Mouse (Mus musculus): ENCODE data around the gene Il17d. TPM values are rescaled to one million over a fixed set of nuclear protein-coding genes. Genes with fewer than 3 reads are reported as not detected.

Il17d gene
- polyA plus RNA-seq, 1 experiment from 2014 or later = 1.6 TPM

- Histone ChIP-seq H3K9me3 (replicated peaks; ENCODE audit: control insufficient read depth, low read length) (no peaks in the 10 kb centered on the region), H3K27ac (replicated peaks; ENCODE audit: low read depth, low read length) (no peak overlapping the region), H3K36me3 (replicated peaks; ENCODE audit: control insufficient read depth, insufficient read depth, low read depth, low read length) (no peaks in the 10 kb centered on the region), H3K9ac (replicated peaks; ENCODE audit: low read length) (no peak overlapping the region), H3K4me2 (ENCODE audit: low read depth, low read length) (no peak overlapping the region), H3K4me3 (ENCODE audit: low read depth, low read length) (no peak overlapping the region), H3K4me1 (ENCODE audit: control insufficient read depth, insufficient read depth, low read length) (no peaks in the 10 kb centered on the region), H3K27me3 (ENCODE audit: control insufficient read depth, insufficient read depth, low read length) (peaks cover 4% of the 10 kb centered on the region)
- DNase-seq (ENCODE audit: low spot score) (peak; percentile 40), ATAC-seq (replicated peaks; ENCODE audit: insufficient number of reproducible peaks, low FRiP score, low TSS enrichment, low read depth) (no peak)
- WGBS = 11% methylated on average over 16 of the region's 16 CpGs
These were observed 12.9 kb downstream of the Il17d start for GRCm38 (mm10) chr14:57537261-57538015.

DNA sequence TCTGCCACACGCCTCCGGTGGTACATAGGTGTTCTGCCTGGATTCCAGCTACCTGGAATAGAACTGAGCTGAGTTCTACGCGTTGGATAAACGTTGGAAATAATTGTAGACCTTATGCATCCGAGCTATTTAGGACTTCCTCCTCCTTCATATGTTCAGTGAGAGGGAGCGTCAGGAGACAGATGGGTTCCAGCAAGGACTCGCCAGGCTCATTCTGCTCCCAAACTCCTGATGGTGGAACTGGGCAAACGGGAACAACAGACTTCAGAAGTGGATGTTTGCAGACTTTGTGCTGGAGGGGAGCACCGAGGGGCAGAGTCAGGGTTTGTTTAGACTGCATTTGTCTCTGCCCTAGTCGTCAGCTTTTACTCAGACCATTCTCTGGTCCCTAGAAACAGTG is 16.1 kb downstream of the Il17d start:
- H3K27me3 ChIP-seq (ENCODE audit: control insufficient read depth, insufficient read depth, low read length) = no peaks in the 10 kb centered on the region; the same call in 1 of the 2 replicates
- H3K9ac ChIP-seq (replicated peaks; ENCODE audit: low read length) = no peak overlapping the region
- H3K4me3 ChIP-seq (ENCODE audit: low read depth, low read length) = no peak overlapping the region
- H3K4me1 ChIP-seq (ENCODE audit: control insufficient read depth, insufficient read depth, low read length) = no peaks in the 10 kb centered on the region
- no peak for ATAC-seq (replicated peaks; ENCODE audit: insufficient number of reproducible peaks, low FRiP score, low TSS enrichment, low read depth)
- 84% methylated on average over 11 of the region's 11 CpGs for WGBS
- H3K27ac ChIP-seq (replicated peaks; ENCODE audit: low read depth, low read length) = no peak overlapping the region
- H3K36me3 ChIP-seq (replicated peaks; ENCODE audit: control insufficient read depth, insufficient read depth, low read depth, low read length) = no peaks in the 10 kb centered on the region
- DNase-seq (ENCODE audit: low spot score) = no peak
- no peak overlapping the region for H3K4me2 ChIP-seq (ENCODE audit: low read depth, low read length)
- no peaks in the 10 kb centered on the region for H3K9me3 ChIP-seq (replicated peaks; ENCODE audit: control insufficient read depth, low read length)

DNA sequence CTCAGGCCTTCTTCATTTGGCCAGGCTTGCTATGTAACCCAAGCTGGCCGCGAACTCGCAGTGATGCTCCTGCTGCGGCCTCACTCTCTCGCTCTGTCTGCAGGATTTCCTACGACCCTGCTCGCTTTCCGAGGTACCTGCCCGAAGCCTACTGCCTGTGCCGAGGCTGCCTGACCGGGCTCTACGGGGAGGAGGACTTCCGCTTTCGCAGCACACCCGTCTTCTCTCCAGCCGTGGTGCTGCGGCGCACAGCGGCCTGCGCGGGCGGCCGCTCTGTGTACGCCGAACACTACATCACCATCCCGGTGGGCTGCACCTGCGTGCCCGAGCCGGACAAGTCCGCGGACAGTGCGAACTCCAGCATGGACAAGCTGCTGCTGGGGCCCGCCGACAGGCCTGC is 17.7 kb downstream of the Il17d start:
- H3K4me1 ChIP-seq (ENCODE audit: control insufficient read depth, insufficient read depth, low read length) = peaks cover 2% of the 10 kb centered on the region; the same call in 1 of the 2 replicates
- no peak overlapping the region for H3K4me2 ChIP-seq (ENCODE audit: low read depth, low read length)
- H3K36me3 ChIP-seq (replicated peaks; ENCODE audit: control insufficient read depth, insufficient read depth, low read depth, low read length) = no peaks in the 10 kb centered on the region
- H3K4me3 ChIP-seq (ENCODE audit: low read depth, low read length) = no peak overlapping the region
- WGBS = 44% methylated on average over 34 of the region's 34 CpGs
- no peak overlapping the region for H3K9ac ChIP-seq (replicated peaks; ENCODE audit: low read length)
- no peaks in the 10 kb centered on the region; the same call in 1 of the 2 replicates for H3K27me3 ChIP-seq (ENCODE audit: control insufficient read depth, insufficient read depth, low read length)
- ATAC-seq (replicated peaks; ENCODE audit: insufficient number of reproducible peaks, low FRiP score, low TSS enrichment, low read depth) = no peak
- DNase-seq (ENCODE audit: low spot score) = peak; percentile 8
- H3K27ac ChIP-seq (replicated peaks; ENCODE audit: low read depth, low read length) = no peak overlapping the region
- no peaks in the 10 kb centered on the region for H3K9me3 ChIP-seq (replicated peaks; ENCODE audit: control insufficient read depth, low read length)

- H3K36me3 ChIP-seq (replicated peaks; ENCODE audit: control insufficient read depth, insufficient read depth, low read depth, low read length) = no peaks in the 10 kb centered on the region
- no peak overlapping the region for H3K27ac ChIP-seq (replicated peaks; ENCODE audit: low read depth, low read length)
- no peak overlapping the region for H3K9ac ChIP-seq (replicated peaks; ENCODE audit: low read length)
- no peak for DNase-seq (ENCODE audit: low spot score)
- H3K4me3 ChIP-seq (ENCODE audit: low read depth, low read length) = no peak overlapping the region
- H3K4me2 ChIP-seq (ENCODE audit: low read depth, low read length) = no peak overlapping the region
- no peaks in the 10 kb centered on the region for H3K27me3 ChIP-seq (ENCODE audit: control insufficient read depth, insufficient read depth, low read length)
- no peak for ATAC-seq (replicated peaks; ENCODE audit: insufficient number of reproducible peaks, low FRiP score, low TSS enrichment, low read depth)
- no peaks in the 10 kb centered on the region for H3K9me3 ChIP-seq (replicated peaks; ENCODE audit: control insufficient read depth, low read length)
- peaks cover 2% of the 10 kb centered on the region; the same call in 1 of the 2 replicates for H3K4me1 ChIP-seq (ENCODE audit: control insufficient read depth, insufficient read depth, low read length)
- WGBS = 91% methylated on average over 13 of the region's 13 CpGs
These were observed 19.0 kb downstream of the Il17d start for GRCm38 (mm10) chr14:57543420-57544039.

- 79% methylated on average over 17 of the region's 17 CpGs for whole genome bisulfite sequencing
- ATAC-seq (replicated peaks; ENCODE audit: insufficient number of reproducible peaks, low FRiP score, low TSS enrichment, low read depth) (no peak), DNase-seq (ENCODE audit: low spot score) (no peak)
- no peak overlapping the region for H3K4me3 ChIP-seq (ENCODE audit: low read depth, low read length)
- peaks cover 2% of the 10 kb centered on the region; the same call in 1 of the 2 replicates for H3K4me1 ChIP-seq (ENCODE audit: control insufficient read depth, insufficient read depth, low read length)
- H3K36me3 ChIP-seq (replicated peaks; ENCODE audit: control insufficient read depth, insufficient read depth, low read depth, low read length) = no peaks in the 10 kb centered on the region; the same call in 1 of the 2 replicates
- H3K9me3 ChIP-seq (replicated peaks; ENCODE audit: control insufficient read depth, low read length) = no peaks in the 10 kb centered on the region
- H3K27ac ChIP-seq (replicated peaks; ENCODE audit: low read depth, low read length) = no peak overlapping the region
- no peak overlapping the region for H3K9ac ChIP-seq (replicated peaks; ENCODE audit: low read length)
- no peaks in the 10 kb centered on the region for H3K27me3 ChIP-seq (ENCODE audit: control insufficient read depth, insufficient read depth, low read length)
- no peak overlapping the region for H3K4me2 ChIP-seq (ENCODE audit: low read depth, low read length)
These were observed 20.9 kb downstream of the Il17d start for GRCm38 (mm10) chr14:57545526-57545925.

DNA sequence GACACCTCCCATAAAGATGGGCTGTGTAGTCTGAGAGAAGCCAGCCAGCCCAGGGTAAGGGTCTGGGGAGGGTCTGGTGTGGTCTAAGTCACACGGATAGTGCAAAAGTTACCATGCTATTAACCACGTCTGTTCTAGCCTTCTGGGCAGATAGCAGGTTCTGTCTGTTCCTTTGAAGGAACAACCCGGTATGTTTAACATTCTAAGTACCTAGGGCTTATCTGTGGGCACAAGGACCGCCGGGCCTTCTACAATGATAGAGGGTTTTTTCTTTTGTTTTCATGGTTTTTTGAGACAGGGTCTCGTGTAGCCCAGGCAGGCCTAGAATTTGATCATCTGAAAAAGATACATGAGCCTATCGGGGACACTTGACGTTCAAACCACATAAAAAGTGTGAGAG is 21.6 kb downstream of the Il17d start:
- no peak overlapping the region for H3K9ac ChIP-seq (replicated peaks; ENCODE audit: low read length)
- no peaks in the 10 kb centered on the region for H3K9me3 ChIP-seq (replicated peaks; ENCODE audit: control insufficient read depth, low read length)
- H3K36me3 ChIP-seq (replicated peaks; ENCODE audit: control insufficient read depth, insufficient read depth, low read depth, low read length) = no peaks in the 10 kb centered on the region; the same call in 1 of the 2 replicates
- H3K4me2 ChIP-seq (ENCODE audit: low read depth, low read length) = no peak overlapping the region
- H3K4me3 ChIP-seq (ENCODE audit: low read depth, low read length) = no peak overlapping the region
- peaks cover 2% of the 10 kb centered on the region; the same call in 1 of the 2 replicates for H3K4me1 ChIP-seq (ENCODE audit: control insufficient read depth, insufficient read depth, low read length)
- DNase-seq (ENCODE audit: low spot score) (no peak), ATAC-seq (replicated peaks; ENCODE audit: insufficient number of reproducible peaks, low FRiP score, low TSS enrichment, low read depth) (no peak)
- WGBS = 85% methylated on average over 8 of the region's 8 CpGs
- no peaks in the 10 kb centered on the region for H3K27me3 ChIP-seq (ENCODE audit: control insufficient read depth, insufficient read depth, low read length)
- no peak overlapping the region for H3K27ac ChIP-seq (replicated peaks; ENCODE audit: low read depth, low read length)

GRCm38 (mm10) chr14:57546557-57547021 is 22.0 kb downstream of the Il17d start:
- ATAC-seq (replicated peaks; ENCODE audit: insufficient number of reproducible peaks, low FRiP score, low TSS enrichment, low read depth) = no peak; the same call in 1 of the 2 replicates
- no peaks in the 10 kb centered on the region for H3K9me3 ChIP-seq (replicated peaks; ENCODE audit: control insufficient read depth, low read length)
- no peak overlapping the region for H3K4me2 ChIP-seq (ENCODE audit: low read depth, low read length)
- H3K9ac ChIP-seq (replicated peaks; ENCODE audit: low read length) = no peak overlapping the region
- no peak overlapping the region for H3K27ac ChIP-seq (replicated peaks; ENCODE audit: low read depth, low read length)
- WGBS = 23% methylated on average over 13 of the region's 13 CpGs
- H3K27me3 ChIP-seq (ENCODE audit: control insufficient read depth, insufficient read depth, low read length) = no peaks in the 10 kb centered on the region
- no peak overlapping the region for H3K4me3 ChIP-seq (ENCODE audit: low read depth, low read length)
- peaks cover 2% of the 10 kb centered on the region; the same call in 1 of the 2 replicates for H3K4me1 ChIP-seq (ENCODE audit: control insufficient read depth, insufficient read depth, low read length)
- DNase-seq (ENCODE audit: low spot score) = peak; percentile 24
- no peaks in the 10 kb centered on the region; the same call in 1 of the 2 replicates for H3K36me3 ChIP-seq (replicated peaks; ENCODE audit: control insufficient read depth, insufficient read depth, low read depth, low read length)

GRCm38 (mm10) chr14:57547062-57547461 is 22.5 kb downstream of the Il17d start:
- ATAC-seq (replicated peaks; ENCODE audit: insufficient number of reproducible peaks, low FRiP score, low TSS enrichment, low read depth) (no peak), DNase-seq (ENCODE audit: low spot score) (no peak)
- Histone ChIP-seq H3K9ac (replicated peaks; ENCODE audit: low read length) (no peak overlapping the region), H3K4me2 (ENCODE audit: low read depth, low read length) (no peak overlapping the region), H3K36me3 (replicated peaks; ENCODE audit: control insufficient read depth, insufficient read depth, low read depth, low read length) (no peaks in the 10 kb centered on the region; the same call in 1 of the 2 replicates), H3K27ac (replicated peaks; ENCODE audit: low read depth, low read length) (no peak overlapping the region), H3K4me3 (ENCODE audit: low read depth, low read length) (no peak overlapping the region), H3K27me3 (ENCODE audit: control insufficient read depth, insufficient read depth, low read length) (no peaks in the 10 kb centered on the region), H3K4me1 (ENCODE audit: control insufficient read depth, insufficient read depth, low read length) (peaks cover 2% of the 10 kb centered on the region; the same call in 1 of the 2 replicates), H3K9me3 (replicated peaks; ENCODE audit: control insufficient read depth, low read length) (no peaks in the 10 kb centered on the region)
- WGBS = 78% methylated on average over 5 of the region's 5 CpGs
